Mouse (Mus musculus) right cerebral cortex, postnatal 4 days (tissue): ENCODE data around the gene Galns.
"Not testable (repeated sequence)": the region's sequence is repeated elsewhere in the genome, so short reads cannot be mapped to it uniquely, and the experiment has no call there.

Experiments used
- DNase-seq: peaks from one replicate; pipeline ENCODE4 v3.0.0-alpha.2; 2022

Galns gene

DNA sequence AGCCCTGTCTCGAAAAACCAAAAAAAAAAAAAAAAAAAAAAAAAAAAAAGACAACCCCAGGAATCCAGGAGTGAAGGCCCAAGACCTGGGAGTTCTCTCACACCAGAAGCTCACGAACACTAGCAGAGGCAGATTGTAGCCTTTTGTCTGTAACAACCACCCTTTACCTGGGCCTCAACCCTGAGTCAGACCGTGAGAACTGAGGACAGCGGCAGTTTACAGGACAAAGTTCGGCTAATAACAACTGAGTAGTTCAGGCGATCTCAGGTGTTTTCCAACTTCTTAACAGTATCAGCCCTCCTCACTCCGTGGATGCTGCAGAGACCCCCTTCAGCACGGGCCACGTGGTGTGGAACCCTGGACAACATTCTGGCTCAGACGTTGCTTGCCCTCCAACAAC is 24.5 kb downstream of the Galns start:
- DNase-seq = no peak

DNA sequence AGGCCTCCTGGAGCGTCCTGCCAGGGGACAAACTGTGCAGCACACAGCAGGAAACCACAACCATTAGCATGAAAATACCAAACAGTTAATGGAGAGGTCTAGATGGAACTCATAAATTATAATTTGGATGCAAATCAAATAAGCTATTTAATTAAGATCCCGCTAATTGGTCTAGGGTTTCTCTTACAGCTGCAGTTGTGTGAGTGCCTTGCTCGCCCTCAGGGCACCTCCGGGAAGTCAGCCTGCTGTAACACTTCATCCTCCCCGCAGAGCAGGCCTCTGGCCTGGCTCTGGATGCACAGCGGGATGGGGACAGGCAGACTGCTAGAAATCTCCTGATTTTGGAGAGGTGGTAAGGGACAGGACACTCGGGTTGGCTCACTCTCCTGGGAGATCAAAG is 25.1 kb downstream of the Galns start:
- no peak for DNase-seq

DNA sequence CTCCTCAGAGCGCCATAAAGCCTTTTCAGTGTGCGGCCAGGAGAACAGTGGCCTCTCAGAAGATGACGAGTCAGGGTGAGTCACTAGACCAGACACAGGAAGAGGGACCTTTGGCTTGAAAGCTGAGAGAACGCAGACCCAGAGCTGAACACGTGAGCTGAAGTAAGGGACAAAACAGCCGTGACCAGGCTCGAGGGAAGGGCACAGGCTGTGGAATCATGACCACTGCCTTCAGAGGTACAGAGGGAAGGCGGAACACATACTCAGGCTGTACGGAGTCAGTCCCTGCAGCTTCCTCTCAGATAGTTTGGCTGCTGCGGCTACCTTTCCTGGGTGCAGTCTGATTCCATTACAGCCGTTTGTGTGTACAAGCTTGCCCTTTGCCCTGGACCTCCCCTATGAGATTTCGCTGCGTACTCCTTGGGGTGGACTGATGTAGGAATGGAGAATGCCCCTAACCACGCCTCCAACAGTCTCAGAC is 25.8 kb downstream of the Galns start:
- DNase-seq = no peak

DNA sequence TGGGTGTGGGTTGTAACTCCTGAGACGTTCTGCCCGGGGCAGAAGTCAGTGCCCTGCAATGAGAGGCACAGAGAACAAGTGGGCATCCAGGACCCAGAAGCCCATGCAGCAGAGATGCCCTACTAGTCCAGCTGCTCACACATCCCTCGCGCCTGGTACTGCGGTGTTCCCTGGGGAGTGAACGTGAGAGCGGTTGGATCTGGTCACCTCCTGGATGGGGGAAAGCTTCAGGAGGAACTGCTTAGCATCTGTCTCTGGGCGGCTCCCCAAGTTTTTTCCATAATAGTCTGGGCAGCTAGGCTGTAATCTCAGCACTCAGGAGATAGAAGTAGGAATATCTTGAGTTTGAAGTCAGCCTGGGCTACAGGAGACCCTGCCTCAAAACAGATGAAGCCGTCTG is 26.3 kb downstream of the Galns start:
- DNase-seq = no peak

DNA sequence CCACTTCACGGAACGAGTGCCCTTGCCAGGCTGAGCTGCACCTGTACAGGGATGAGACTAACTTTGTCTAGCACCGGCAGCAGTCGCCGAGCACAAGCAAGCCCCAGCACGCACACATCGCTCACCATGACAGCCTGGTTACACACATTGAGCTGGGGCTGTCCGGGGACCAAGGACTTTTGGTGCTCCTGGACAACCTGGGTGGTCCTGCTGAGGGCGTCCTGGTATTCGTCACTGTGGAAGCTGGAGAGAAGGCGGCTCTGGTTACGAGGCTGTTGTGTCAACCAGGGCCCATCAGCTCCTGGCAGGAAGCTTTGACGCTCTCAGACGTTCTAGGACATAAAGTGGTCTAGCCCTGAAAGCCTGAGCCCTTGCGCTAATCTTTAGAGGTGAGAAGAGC is 30.3 kb downstream of the Galns start:
- DNase-seq = no peak

DNA sequence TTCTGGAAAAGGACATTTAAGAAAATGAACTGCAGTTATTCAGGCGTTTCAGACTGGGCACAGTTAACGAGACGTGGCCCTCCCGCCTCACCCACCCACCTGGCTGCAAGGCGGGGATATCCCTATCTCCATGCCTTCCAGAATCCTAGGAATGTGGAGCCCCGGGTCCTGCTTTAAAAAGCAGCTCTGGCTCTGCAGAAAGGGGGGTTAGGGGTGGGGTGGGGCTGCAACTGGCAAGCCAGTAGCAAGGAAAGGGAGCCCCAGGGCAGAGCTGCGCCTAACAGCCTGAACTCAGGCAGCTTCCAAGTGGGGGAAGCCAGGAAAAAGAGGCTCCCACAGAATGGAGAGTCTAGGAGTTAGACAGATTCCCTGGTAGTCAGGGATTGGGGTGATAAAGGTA is 32.1 kb downstream of the Galns start:
- no peak for DNase-seq

DNA sequence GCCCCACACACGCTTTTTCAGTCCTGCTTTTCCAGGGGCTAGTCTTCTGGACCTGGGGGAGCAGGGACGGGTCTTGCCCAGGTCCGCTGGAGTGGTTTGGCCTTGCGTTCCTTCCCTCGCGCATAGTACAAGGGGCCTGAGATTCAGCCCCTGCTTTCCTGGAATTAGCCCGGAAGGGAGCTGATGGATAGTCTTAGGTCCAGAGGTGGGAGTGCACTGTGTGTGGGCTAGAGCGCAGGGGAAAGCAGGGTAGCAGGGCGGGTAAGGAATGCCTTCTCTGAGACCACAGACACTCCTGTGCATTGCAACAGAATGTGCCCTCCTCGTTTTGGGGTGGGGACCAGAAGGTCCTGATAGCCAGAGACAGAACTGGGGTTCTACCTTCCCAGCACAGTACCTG is 34.1 kb downstream of the Galns start:
- DNase-seq = no peak

DNA sequence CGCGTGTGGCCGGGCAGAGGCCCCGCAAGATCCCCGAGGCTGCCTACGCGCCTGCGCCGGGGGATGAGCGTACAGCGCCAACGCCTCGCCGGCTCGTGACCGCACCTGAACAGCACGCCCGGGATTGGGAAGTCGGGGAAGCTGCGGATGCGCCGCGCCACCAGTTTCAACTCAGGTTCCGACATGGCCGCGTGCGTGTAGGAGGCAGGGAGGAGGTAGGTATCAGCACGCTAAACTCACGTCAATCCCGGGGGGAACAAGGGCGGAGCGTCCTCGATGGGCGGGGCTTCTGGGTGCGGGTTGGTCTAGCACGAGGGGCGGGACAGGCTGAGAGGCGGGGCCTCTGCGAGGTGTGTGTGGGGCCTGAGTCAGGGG is 34.6 kb downstream of the Galns start, which contains the start of gene Aprt:
Gene Aprt, minus strand, starts transcription at position 262 of the 375 bp plus-strand sequence.
- peak; percentile 85 for DNase-seq

DNA sequence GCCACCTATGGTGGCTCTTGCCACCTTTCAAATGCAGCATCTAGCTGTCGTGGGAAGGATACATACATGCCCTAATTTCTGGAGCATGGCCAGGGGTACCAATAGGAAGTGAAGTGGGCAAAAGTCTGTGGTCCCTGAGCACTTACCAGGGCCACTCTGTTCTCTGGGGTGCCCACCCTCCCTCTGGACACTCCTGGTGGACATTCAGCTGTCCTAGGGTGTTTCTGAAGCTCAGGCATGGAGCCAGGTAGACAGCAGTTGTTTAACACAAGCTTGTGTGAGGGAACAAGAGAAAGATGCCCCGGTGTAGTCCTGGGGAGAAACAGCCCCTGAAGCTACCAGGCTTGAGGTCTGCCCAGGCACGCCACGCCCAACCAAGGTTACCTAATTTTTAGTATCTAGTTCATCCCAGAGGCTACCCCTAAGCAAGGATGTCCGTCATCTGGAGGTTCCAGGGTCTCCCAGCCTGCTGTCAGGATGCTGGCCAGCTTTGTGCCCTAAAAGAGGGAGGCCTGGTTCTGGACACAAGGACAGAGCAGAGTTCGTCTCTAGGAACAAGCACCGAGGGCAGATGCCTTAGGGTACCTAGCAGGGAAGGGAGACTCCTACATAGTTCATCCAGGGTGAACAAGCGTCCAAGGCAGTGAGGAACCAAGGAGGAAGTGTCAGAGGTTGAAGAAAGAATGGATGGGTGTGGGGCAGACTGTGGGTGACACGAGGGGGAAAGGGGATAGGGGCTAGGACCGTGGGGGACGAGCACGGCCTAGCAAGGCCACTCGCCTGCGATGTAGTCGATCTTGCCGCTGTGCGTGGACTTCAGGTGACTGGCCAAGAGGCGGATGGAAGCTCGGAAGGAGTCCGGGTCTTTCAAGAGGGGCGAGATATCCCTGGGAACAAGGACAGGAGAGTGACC is 35.3 kb downstream of the Galns start:
- DNase-seq = no peak

DNA sequence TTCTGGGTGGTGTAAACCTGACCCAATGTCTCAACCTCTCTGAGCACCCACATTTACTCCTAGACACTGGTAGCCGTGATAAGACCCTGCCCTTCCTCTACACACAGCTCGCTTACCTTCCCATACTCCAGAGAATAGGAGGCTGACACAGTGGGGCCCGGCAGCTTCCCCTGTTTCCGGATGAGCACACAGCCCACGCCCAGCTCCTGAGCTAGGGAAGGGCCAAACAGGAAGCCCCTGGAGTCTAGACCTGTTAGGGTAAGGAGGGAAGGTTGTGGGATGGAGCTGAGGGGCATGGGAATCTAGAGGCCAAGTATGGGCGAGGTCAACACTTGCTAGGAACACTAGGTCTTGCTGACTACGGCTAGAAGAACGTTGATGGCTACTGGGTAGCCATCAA is 36.0 kb downstream of the Galns start:
- DNase-seq = no peak

DNA sequence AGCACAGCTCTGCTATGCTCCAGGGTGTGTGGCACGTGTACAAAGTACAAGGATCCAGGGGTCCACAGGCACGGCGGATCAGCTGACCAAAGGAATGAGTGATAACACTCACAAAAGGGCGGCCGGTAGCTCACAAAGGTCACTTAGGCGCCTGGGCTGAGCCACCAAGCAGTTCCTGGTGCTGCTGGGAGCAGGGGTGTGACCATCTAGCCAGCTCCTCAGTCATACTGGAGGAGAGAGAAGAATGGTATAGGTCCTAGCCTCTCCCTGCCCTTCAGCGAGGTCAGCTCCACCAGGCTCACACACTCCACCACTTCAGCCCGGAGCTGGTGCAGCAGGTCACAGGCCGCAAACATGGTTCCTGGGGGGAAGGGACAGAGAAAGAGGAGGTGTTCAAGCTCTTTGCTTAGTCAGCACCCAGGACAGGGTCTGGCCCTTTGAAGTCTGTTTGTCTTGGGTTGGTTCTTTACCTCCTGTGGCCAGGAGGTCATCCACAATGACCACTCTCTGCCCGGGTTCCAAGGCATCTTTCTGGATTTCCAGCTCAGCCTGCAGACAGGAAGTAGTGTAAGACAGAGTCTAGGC is 36.5 kb downstream of the Galns start:
- DNase-seq = no peak

DNA sequence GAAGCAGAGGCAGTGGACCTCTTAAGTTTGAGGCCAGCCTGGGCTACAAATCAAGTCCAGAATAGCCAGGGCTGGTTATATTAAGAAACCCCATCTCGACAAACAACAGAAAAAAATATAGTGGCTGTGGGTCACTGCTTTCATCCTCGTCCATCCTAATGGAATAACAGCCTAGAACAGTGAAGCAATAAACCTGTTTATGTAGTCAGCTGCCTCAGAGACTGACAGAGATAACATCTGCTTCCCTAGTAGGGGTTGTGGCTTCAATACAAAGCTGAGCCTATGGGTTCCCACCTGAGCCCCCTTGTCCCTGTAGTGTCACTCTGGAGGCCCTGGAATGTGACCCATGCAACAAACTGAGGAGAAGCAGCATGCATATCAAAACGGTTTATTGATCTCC is 37.0 kb downstream of the Galns start:
- DNase-seq = no peak

DNA sequence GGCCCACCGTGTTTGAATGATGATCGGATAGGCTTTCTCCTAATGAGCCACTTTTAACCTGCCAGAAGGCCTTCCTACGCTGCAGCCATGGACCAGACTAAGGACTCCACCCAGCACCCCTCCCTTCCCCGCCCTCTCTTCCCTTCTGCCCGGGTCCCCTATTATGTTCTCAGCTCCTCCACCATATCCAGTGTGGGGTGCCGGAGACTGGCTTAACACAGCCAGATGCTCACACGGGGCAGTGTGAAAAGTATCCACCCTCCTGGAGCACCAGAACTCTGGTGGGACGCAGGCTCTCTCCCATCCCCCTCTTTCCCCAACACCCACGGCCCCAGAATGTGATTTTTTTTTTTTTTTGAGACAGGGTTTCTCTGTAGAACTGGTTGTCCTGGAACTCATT is 37.7 kb downstream of the Galns start:
- no peak for DNase-seq

DNA sequence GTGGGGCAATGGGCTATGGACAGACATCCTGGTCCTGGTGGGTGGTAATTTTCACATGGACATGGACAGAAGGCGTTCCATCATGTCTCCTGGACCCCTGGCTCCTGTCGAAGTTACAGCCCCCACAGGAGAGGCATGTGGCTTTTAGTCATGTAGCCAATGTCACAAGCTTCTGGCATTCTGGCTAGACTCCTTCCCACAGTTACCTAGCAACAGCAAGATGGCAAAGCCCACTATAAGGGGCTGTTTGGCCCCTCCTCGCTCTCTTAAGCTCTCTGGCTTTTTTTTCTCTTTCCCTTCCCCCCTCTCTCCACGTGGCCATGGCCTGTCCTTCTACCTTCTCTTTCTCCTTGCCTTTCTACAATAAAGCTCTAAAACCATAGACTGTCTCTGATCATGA is 38.1 kb downstream of the Galns start:
- DNase-seq = not testable (repeated sequence)

DNA sequence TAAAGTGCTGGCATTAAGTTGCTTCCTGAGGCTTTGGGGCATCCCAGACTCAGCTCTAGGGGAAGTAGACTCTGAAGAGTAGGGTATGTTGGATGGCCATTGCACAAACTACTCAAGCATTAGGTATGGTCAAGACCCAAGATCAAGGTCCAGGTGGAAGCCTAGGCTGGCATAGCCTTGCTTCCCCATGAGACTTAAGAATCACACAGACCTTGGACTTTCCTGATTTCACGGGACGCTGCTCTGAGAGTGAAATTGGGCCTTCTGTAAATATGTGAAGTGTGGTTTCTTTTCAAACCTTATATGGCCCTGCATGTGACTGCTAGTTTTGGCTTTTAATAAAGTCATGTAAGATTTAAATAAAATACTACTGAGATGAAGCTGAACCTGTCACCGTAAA is 38.5 kb downstream of the Galns start:
- no peak for DNase-seq

DNA sequence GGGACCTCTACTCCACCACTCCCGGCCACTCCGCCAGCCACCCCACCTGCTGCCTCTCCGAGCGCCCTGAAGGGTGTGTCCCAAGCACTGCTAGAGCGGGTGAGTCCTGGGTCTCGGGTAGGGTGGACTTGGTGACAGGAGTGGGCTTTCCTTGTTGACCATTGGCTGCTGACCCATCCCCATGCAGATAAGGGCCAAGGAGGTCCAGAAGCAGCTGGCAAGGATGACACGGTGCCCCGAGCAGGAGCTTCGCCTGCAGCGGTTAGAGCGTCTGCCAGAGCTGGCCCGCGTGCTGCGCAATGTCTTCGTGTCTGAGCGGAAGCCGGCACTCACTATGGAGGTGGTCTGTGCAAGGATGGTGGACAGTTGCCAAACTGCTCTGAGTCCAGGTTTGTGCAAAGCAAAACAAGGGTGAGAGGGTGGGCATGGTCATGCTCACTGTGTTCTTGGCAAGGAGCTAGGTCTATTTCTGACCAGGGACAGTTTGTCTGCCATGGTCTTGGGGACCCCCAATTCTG is 39.5 kb downstream of the Galns start:
- no peak for DNase-seq

DNA sequence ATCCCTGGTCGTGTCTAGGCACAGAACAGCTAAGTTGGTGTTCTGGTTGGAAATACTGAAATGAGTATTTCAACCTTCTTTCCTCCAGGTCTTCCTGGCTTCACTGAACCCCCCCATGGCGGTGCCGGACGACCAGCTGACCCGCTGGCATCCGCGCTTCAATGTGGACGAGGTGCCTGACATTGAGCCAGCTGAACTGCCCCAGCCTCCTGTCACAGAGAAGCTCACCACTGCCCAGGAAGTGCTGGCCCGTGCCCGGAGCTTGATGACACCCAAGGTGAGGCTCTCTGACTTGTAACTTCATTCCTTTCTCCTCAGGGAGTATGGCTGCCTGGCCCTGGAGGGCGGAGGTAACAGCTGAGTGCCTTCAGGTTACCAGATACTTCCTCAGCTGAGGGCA is 40.1 kb downstream of the Galns start:
- DNase-seq = no peak

DNA sequence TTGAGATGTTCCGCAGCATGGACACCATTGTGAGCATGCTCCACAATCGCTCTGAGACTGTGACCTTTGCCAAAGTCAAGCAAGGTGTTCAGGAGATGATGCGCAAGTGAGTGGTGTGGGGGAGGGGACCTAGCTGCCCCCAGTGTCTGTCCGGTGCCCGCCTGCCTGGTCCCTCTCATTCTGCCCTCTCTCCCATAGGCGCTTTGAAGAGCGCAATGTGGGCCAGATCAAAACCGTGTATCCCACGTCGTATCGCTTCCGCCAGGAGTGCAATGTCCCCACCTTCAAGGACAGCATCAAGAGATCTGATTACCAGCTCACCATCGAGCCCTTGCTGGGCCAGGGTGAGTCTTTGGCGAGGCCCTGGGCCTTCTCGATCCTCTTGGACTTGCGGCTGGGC is 41.3 kb downstream of the Galns start:
- DNase-seq = no peak

DNA sequence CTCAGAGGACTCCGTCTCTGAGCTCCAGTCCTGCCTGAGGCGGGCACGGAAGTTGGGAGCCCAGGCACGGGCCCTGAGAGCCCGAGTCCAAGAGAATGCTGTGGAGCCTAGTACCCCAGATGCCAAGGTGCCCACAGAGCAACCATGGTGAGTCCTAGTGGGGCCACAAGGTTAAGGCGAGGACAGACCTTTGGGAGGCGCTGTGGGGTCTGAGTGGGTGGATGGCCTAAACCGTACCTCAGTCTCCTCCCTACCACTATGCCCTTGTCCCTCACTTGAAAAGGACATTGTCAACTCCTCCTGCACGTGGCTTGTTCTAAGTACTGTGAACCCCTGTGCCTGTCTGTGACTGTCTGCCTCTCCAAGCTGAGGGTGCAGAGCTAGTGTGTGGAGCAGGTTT is 41.9 kb downstream of the Galns start:
- DNase-seq = no peak

DNA sequence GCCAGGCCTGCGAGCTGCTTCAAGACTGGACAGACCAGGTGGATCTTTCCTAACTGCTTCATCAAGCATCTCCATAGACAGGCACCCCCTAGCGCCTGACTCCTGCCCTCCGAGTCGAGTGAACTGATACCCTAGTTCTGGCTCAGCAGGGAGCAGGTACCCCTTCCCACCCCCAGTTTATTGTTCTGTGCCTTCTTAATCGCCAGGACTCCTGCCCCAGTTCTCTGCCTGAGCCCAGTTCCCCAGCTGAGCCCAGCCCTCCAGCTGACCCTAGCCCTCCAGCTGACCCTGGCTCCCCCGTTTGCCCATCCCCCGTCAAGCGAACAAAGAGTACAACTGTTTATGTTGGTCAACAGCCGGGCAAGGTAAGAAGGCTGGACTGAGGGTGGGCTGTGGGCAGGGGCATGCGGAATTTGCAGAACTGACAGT is 42.4 kb downstream of the Galns start:
- DNase-seq = no peak

DNA sequence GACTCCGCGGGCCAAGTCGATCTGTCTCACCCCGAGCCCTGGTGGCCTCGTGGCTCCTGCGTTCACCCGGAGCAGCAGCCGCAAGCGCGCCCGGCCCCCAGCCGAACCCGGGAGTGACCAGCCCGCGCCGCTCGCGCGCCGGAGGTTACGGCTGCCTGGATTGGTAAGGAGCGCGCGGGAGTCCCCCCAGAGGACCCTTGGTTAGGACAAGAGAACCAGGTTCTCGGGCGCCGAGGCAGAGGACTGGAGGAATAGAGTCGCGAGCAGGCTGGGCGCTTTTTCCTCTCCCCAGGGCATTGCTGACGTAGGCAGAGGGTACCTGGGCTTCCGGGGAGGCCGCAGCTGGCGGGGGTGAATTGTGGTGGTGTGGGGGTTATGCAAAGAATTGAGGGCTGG is 43.2 kb downstream of the Galns start:
- no peak for DNase-seq

DNA sequence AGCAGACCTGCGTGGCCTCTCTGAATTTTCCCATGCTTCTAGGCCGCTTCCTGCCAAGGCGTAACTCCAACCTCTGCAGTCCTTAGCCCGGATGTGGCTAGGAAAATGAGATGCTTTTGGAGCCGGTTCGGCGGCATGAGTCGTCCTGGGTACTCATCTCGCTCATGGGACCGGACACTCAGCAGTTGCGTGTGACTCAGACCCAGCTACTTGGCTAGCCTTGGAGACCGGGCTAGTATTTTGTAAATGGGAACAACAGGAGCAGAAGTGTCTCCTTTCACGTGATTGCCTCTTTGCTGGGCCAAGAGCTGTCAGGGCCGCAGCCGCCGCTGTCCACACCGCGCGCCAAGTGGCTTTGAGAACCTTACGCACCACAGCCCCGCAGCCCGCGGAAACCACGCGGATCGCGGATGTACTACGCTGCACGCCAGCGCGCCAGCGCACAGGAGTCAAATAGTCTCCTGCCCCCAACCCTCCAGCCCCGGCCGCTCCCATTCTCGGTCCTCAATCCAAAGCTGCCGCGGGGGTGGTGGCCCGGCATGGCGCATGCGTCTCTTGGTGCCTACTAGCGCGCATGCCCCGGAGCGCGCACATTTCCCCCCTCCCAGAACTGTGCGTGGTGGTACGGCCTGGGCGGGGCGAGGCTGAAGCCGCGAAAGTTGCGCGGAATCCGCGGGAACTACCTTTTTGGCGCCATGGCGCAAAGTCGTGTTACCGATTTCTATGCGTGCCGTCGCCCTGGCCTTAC is 43.7 kb downstream of the Galns start, which contains the start of gene Cdt1:
Gene Cdt1, plus strand, starts transcription at position 655 of the 748 bp plus-strand sequence.
- DNase-seq = peak; percentile 94

DNA sequence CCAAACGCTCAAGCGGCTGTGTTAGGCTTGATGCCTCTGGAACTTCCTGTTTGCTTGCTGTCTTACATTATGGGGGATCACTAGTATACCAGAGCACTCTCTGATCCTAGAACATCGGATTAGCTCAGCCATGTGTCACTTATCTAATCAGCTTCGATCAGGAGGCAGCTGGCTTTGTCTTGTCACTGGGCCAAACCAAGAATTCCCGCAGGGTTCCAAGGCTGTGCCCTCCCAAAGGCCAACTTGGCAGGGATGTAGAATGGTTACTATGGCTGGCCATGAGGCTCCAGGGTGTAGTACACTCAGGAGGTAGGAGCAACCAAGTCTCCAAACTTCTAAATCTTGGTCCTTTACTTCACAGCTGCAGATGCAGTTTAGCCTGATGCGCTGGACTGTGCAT is 44.5 kb downstream of the Galns start:
- no peak for DNase-seq
